Mouse (Mus musculus): ENCODE measurements around the gene Ap3s2. TPM values are rescaled to one million over a fixed set of nuclear protein-coding genes. Genes with fewer than 3 reads are reported as not detected.

The Ap3s2 gene
- total and polyA plus RNA-seq, 2 experiments from 2014 or later, result 32.0 to 35.7 TPM

GRCm38 (mm10) chr7:79880033-79880432, 40.4 kb downstream of the Ap3s2 start:
- Histone ChIP-seq H3K9me3 (ENCODE audit: low read length) (no peaks in the 10 kb centered on the region), H3K4me2 (ENCODE audit: low read depth, low read length) (no peak overlapping the region), H3K27ac (no peak overlapping the region), H3K4me3 (ENCODE audit: low read length) (no peak overlapping the region), H3K9ac (replicated peaks; ENCODE audit: low read length) (no peak overlapping the region), H3K36me3 (ENCODE audit: insufficient read depth, low read length) (peaks cover 19% of the 10 kb centered on the region), H3K27me3 (ENCODE audit: insufficient read depth, low read length) (no peaks in the 10 kb centered on the region), H3K4me1 (ENCODE audit: insufficient read depth, low read length) (no peaks in the 10 kb centered on the region)
- WGBS, result 93% methylated on average over 6 of the region's 6 CpGs
- TF ChIP-seq CTCF (IDR thresholded peaks at IDR 0.05; ENCODE audit: low read depth), result no peak
- DNase-seq (ENCODE audit: low spot score) (no peak), ATAC-seq (no peak)

DNA sequence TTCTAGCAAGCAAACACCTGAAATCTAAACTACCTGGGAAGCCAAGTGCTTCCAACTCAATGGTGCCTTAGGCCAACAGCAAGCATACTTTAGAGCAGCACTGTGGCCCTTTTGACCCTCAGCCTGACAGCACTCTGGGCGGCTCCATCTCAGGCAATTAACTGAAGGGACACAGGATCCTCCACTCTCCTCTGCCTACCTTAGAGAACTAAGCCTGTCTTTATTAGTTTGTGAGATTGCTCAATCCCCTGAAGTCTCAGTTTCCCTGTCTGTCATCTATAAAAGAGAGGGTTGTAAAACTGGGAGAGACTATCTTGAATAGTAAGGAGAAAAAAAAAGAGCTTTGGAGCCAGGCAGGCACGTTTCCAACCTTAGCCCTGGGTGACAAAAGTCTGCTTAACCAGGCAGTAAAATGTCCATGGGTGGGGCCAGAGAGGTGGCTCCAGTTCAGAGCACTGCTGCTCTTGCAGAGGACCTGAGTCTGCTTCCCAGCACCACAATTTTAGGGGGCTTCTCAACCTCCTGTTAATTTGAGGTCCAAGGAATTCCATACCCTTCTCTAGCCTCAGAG, 41.9 kb downstream of the Ap3s2 start:
- Histone ChIP-seq H3K4me1 (ENCODE audit: insufficient read depth, low read length) (no peaks in the 10 kb centered on the region), H3K27me3 (ENCODE audit: insufficient read depth, low read length) (no peaks in the 10 kb centered on the region), H3K27ac (no peak overlapping the region), H3K4me2 (ENCODE audit: low read depth, low read length) (no peak overlapping the region), H3K9me3 (ENCODE audit: low read length) (no peaks in the 10 kb centered on the region), H3K9ac (replicated peaks; ENCODE audit: low read length) (no peak overlapping the region), H3K4me3 (ENCODE audit: low read length) (no peak overlapping the region), H3K36me3 (ENCODE audit: insufficient read depth, low read length) (peaks cover 18% of the 10 kb centered on the region)
- TF ChIP-seq CTCF (IDR thresholded peaks at IDR 0.05; ENCODE audit: low read depth), result no peak
- DNase-seq (ENCODE audit: low spot score) (no peak), ATAC-seq (no peak)
- WGBS, result 82% methylated on average over 2 of the region's 2 CpGs

DNA sequence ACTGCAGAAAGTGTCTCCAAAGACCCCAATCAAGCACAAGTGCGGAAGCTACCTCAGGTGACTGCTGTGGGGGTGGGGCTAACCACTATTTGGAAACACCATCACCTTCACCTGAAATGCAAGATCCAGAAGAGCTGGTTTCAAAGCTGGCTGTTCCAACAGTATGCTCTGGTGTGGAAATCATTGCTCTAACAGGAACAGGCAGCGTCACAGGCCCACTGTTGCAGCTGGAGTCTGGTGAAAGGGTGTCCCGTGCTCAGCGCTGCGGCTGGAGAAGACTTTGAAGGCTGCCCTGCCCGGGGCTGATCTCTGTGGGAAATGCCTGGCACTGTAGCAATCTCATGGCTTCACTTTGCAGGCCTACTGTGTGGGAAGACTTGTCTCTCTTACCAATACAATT, 47.0 kb downstream of the Ap3s2 start:
- ATAC-seq (no peak), DNase-seq (ENCODE audit: low spot score) (no peak)
- Histone ChIP-seq H3K9me3 (ENCODE audit: low read length) (no peaks in the 10 kb centered on the region), H3K9ac (replicated peaks; ENCODE audit: low read length) (no peak overlapping the region), H3K4me3 (ENCODE audit: low read length) (no peak overlapping the region), H3K4me1 (ENCODE audit: insufficient read depth, low read length) (no peaks in the 10 kb centered on the region), H3K27ac (no peak overlapping the region), H3K4me2 (ENCODE audit: low read depth, low read length) (no peak overlapping the region), H3K36me3 (ENCODE audit: insufficient read depth, low read length) (no peaks in the 10 kb centered on the region), H3K27me3 (ENCODE audit: insufficient read depth, low read length) (no peaks in the 10 kb centered on the region)
- WGBS, result 86% methylated on average over 6 of the region's 6 CpGs
- no peak for TF ChIP-seq CTCF (IDR thresholded peaks at IDR 0.05; ENCODE audit: low read depth)

- TF ChIP-seq CTCF (IDR thresholded peaks at IDR 0.05; ENCODE audit: low read depth), result no peak
- Histone ChIP-seq H3K27me3 (ENCODE audit: insufficient read depth, low read length) (no peaks in the 10 kb centered on the region), H3K4me3 (ENCODE audit: low read length) (no peak overlapping the region), H3K4me2 (ENCODE audit: low read depth, low read length) (no peak overlapping the region), H3K9me3 (ENCODE audit: low read length) (no peaks in the 10 kb centered on the region), H3K27ac (no peak overlapping the region), H3K9ac (replicated peaks; ENCODE audit: low read length) (no peak overlapping the region), H3K36me3 (ENCODE audit: insufficient read depth, low read length) (no peaks in the 10 kb centered on the region), H3K4me1 (ENCODE audit: insufficient read depth, low read length) (no peaks in the 10 kb centered on the region)
- DNase-seq (ENCODE audit: low spot score) (no peak), ATAC-seq (no peak)
- WGBS, result 90% methylated on average over 6 of the region's 6 CpGs
These were observed 48.6 kb downstream of the Ap3s2 start for GRCm38 (mm10) chr7:79871797-79872345.

DNA sequence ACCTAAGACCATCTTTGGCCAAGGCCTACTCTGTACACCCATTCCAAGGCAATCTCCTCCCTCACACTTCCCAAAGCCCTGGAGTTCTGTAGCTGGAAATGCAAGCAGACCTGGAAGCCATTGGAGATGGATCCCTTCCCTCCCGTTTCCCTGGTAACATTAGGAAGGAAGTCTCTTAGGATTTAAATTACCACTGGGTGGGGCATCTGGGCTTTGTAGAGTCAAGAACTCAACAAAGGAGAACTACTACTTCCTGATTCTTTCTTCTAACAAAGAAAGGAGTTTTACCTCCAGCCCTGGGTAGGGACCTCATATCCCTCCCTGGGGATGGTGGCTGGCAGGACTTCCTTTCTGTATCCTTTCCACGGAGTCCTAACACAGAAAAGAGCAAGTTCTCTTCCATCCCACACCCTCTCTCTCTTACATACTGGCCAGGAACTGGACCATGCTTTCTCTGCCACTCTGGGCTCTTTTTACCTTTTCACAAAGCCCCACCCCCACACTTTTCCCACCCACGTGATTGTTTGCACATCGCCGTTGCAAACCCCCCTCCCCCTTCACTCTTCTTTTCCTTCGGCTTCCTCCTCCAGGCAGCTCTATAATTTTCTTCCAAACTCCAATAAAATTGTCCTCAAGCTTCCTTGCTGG, 51.3 kb downstream of the Ap3s2 start:
- no peak overlapping the region for H3K4me2 ChIP-seq (ENCODE audit: low read depth, low read length)
- no peak for DNase-seq (ENCODE audit: low spot score)
- H3K27me3 ChIP-seq (ENCODE audit: insufficient read depth, low read length), result no peaks in the 10 kb centered on the region
- H3K36me3 ChIP-seq (ENCODE audit: insufficient read depth, low read length), result no peaks in the 10 kb centered on the region
- TF ChIP-seq CTCF (IDR thresholded peaks at IDR 0.05; ENCODE audit: low read depth), result no peak
- WGBS, result 49% methylated on average over 6 of the region's 6 CpGs
- H3K27ac ChIP-seq, result no peak overlapping the region
- ATAC-seq, result no peak
- H3K9me3 ChIP-seq (ENCODE audit: low read length), result no peaks in the 10 kb centered on the region
- H3K4me3 ChIP-seq (ENCODE audit: low read length), result no peak overlapping the region
- no peaks in the 10 kb centered on the region for H3K4me1 ChIP-seq (ENCODE audit: insufficient read depth, low read length)
- no peak overlapping the region for H3K9ac ChIP-seq (replicated peaks; ENCODE audit: low read length)

DNA sequence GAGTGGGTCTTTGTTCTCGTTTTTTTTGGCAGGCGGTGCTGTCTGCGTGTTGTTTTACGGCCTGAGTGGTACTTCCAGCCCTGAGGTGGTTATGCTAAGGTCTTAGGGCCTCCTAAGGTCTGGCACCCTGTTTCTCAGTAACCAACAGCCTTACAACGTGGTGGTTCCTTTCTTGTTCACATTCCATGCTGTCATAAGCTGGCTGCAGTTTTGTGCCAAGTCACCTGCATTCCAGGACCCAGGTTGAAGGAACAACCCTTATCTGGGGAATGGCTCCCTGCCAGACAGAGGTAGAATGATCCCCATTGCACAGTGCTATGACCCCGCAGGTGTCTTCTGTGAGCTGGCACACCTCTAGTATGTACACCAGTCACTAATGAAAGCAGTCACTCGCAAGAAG, 52.0 kb downstream of the Ap3s2 start:
- H3K4me2 ChIP-seq (ENCODE audit: low read depth, low read length), result no peak overlapping the region
- no peak overlapping the region for H3K27ac ChIP-seq
- no peak for TF ChIP-seq CTCF (IDR thresholded peaks at IDR 0.05; ENCODE audit: low read depth)
- no peak overlapping the region for H3K4me3 ChIP-seq (ENCODE audit: low read length)
- no peaks in the 10 kb centered on the region for H3K4me1 ChIP-seq (ENCODE audit: insufficient read depth, low read length)
- no peak overlapping the region for H3K9ac ChIP-seq (replicated peaks; ENCODE audit: low read length)
- H3K27me3 ChIP-seq (ENCODE audit: insufficient read depth, low read length), result no peaks in the 10 kb centered on the region
- DNase-seq (ENCODE audit: low spot score), result no peak
- no peak for ATAC-seq
- H3K9me3 ChIP-seq (ENCODE audit: low read length), result no peaks in the 10 kb centered on the region
- 75% methylated on average over 7 of the region's 7 CpGs for WGBS
- H3K36me3 ChIP-seq (ENCODE audit: insufficient read depth, low read length), result no peaks in the 10 kb centered on the region

DNA sequence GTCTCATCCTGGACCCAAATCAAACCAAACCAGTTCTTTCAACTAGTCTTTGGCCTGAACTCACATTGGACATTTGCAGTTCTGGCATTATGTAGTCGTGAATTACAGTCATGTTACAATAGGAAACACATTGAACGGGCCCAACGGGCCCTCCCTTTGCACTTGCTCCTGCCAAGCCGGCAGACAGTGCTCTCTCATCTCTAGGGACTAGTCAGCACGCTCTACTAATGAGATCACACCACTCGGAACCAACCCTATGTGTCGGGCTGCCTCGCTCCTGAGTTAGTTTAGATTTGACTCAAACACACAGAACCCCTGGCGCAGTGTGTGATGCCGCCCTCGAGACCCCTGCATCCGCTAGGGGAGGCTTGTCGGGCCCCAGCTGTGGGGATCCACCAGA, 52.6 kb downstream of the Ap3s2 start:
- H3K9ac ChIP-seq (replicated peaks; ENCODE audit: low read length), result no peak overlapping the region
- no peak overlapping the region for H3K4me2 ChIP-seq (ENCODE audit: low read depth, low read length)
- H3K27ac ChIP-seq, result no peak overlapping the region
- no peak overlapping the region for H3K4me3 ChIP-seq (ENCODE audit: low read length)
- H3K4me1 ChIP-seq (ENCODE audit: insufficient read depth, low read length), result no peaks in the 10 kb centered on the region
- no peaks in the 10 kb centered on the region for H3K27me3 ChIP-seq (ENCODE audit: insufficient read depth, low read length)
- TF ChIP-seq CTCF (IDR thresholded peaks at IDR 0.05; ENCODE audit: low read depth), result no peak
- no peak for DNase-seq (ENCODE audit: low spot score)
- no peak for ATAC-seq
- WGBS, result 67% methylated on average over 13 of the region's 13 CpGs
- H3K9me3 ChIP-seq (ENCODE audit: low read length), result no peaks in the 10 kb centered on the region
- H3K36me3 ChIP-seq (ENCODE audit: insufficient read depth, low read length), result no peaks in the 10 kb centered on the region
